Mouse (Mus musculus) left cerebral cortex, adult 8-10 months (tissue): ENCODE measurements around the gene Mrpl35. TPM values are rescaled to one million over a fixed set of nuclear protein-coding genes. Genes with fewer than 3 reads are reported as not detected.
"Not testable (repeated sequence)": the region's sequence is repeated elsewhere in the genome, so short reads cannot be mapped to it uniquely, and the experiment has no call there.

Source experiments
- DNase-seq, 2 experiments: peaks; one replicate each; pipeline ENCODE4 v3.0.0; 2022; ENCODE audit warnings: low spot score in 2 of 2
- total RNA-seq, 4 experiments: library from RNA; stranded (reverse); gene quantifications; 2 replicates each; pipeline ENCODE4 v1.2.4; 2022

Gene Mrpl35
- total RNA-seq = 10 to 100 TPM; 24.9 to 36.6 (median 29.2) TPM

DNA sequence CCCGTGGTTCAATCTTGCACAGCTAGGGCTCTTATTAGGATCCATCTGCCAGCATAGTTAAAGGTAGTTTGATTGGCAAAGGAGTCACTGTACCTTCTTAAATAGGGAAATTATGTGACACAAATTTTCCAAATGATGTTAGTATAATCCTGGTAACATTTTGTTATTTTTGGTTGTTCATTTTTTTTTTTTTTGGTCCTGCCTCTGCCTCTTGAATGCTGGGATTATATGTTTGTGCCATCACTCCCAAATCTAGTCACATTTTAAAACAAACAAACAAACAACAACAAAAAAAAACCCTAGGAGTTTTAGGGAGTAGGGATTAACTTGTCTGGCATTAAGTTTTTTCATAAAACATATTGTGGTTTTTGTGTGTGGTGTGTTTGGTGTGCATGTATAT, at the start of gene Mrpl35:
TSS of gene Mrpl35 (minus strand) at position 101 of the 400 bp plus-strand sequence.
- no peak for DNase-seq

DNA sequence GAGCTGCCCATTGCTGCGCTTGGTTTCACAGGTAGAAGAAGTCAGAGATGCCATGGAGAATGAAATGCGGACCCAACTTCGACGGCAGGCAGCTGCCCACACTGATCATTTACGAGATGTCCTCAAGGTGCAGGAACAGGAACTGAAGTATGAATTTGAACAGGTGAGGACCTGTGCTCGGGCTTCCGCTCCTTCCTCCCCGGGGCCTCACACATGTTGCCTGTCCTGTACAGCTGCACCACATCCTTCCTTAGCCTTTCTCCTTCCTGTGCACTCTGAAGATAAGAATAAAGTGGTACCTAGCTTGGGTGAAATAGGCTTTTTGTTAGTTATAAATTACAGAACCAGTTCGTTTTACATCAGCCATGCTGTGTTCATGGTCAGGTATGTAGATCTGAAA, 44.6 kb upstream of the Mrpl35 start:
- DNase-seq = no peak

DNA sequence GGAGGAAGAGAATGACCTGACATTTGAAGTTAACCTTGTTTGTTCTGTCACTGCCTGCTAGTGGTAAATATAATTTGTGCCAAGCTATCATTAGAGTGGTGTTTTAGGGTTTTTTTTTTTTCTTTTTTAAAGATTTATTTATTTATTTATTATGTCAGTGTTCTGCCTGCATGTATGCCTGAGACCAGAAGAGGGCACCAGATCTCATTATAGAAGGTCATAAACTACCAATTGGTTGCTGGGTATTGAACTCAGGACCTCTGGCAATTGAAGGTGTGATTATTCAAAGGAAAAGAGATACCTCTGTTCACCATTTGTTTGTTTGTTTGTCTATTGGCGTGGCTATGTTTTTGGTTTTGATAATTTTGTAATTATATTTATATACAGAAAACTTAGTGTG, 42.0 kb upstream of the Mrpl35 start:
- no peak for DNase-seq

DNA sequence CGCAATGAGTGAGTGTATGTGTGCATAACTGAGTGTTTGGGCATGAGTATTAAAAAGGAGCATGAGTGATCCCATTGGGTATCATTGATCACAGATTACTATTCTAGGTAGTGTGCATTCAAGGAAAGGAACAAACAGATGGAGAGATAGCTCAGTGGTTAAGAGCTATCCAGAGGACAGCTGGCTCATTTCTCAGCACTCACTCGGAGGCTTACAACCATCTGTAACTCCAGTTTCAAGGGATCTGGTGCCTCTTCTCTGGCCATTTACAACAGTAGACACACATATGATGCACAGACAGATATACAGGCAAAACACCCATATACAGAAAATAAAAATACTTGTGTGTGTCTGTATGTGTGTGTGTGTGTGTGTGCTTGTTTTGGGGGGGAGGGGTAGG, 41.0 kb upstream of the Mrpl35 start:
- no peak for DNase-seq

DNA sequence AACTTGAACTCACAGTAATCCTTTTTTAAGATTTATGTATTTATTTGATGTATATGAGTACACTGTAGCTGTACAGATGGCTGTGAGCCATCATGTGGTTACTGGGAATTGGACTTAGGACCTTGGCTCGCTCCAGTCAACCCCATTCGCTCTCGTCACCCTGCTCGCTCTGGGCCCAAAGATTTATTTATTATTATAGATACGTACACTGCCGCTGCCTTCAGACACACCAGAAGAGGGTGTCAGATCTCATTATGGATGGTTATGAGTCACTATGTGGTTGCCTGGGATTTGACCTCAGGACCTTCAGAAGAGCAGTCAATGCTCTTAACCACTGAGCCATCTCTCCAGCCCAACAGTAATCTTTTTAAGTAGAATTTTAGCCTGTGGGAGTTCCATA, 20.1 kb upstream of the Mrpl35 start:
- DNase-seq = not testable (repeated sequence)

DNA sequence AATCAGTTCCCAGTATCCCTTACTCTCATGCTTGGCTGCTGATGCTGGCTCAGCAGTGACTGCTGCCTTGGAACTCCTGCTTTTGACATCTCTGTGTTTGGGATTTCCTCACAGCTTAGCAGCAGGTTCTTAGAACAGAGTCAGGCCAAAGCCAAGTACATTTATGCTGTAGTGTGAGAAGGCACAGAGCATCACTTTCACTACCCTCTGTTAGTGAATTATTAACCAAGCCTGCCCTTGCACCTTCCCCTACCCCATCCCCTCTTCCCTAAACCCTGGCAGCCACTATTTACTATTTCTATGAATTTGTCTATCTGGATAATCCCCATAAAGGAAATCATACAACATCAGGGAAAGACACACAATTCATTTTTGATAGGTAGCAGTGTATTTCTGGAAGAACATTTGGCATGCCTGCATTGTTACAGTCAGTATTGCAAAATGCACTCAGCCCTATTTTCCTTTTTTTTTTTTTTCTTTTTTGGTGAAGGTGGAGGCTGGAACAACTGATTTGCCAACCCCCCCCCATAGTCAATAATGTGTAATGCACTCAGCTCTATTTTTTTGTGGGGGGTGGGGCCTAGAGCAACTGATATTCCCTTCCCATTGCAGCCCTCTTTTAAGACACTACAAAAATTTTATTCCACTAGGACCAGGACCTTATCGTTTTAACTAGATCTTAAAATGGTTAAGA, 14.0 kb upstream of the Mrpl35 start:
- DNase-seq = no peak

DNA sequence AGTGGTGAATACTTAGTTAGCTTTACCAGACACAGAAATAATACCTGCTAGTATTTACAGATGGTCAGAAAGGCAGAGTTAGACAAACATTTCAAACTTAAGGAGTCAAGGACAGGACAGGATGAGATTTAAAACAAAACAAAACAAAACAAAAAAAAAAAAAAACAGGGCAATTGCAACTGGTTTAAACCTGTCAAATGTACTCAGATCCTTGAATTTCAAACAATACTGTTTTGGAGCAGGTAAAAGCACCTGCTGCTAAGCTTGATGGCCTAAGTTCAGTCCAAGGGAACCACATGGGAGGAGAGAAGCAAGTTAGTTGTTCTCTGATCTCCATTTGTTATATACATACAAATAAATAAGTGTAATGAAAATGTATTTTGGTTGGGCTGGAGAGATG, 13.0 kb upstream of the Mrpl35 start:
- no peak for DNase-seq

DNA sequence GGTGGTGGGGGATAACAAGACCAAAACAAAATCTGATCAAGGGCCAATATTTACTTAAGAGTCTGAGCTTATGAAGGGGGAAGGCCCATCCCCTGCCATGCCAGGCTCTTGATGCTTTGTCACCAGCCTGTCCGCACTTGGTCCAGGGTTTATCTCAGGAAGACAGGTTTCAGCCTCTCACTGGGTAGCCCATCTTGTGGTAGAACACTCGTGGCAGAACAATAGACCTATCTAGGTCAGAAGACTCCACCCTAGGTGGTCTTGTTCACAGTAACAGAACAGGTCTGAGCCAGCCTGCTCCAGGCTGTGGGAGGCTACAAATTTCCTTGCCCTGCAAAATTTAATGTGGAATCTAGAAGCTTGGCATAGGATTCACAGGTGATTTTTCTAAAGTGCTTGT, 10.0 kb upstream of the Mrpl35 start:
- DNase-seq = no peak

DNA sequence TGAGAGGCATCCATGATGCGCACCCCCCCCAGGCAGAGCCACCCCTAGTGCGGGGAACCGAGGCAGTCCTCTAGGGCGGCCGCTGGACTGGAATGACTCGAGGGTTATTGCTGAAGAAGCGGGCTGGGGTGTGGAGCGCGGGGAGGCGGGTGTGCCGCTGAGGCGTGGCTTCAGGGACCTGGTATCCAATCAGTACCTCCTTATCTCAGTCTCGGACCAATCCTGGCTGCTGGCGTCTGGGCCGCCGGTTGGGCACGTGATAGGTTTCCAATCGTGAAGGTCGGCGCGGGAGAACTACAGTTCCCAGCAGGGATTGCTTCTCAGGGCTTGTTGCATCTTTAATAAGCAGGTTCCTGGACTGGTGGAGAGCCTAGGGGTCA, 4.8 kb upstream of the Mrpl35 start:
- peak; percentile 86 to 97 for DNase-seq

DNA sequence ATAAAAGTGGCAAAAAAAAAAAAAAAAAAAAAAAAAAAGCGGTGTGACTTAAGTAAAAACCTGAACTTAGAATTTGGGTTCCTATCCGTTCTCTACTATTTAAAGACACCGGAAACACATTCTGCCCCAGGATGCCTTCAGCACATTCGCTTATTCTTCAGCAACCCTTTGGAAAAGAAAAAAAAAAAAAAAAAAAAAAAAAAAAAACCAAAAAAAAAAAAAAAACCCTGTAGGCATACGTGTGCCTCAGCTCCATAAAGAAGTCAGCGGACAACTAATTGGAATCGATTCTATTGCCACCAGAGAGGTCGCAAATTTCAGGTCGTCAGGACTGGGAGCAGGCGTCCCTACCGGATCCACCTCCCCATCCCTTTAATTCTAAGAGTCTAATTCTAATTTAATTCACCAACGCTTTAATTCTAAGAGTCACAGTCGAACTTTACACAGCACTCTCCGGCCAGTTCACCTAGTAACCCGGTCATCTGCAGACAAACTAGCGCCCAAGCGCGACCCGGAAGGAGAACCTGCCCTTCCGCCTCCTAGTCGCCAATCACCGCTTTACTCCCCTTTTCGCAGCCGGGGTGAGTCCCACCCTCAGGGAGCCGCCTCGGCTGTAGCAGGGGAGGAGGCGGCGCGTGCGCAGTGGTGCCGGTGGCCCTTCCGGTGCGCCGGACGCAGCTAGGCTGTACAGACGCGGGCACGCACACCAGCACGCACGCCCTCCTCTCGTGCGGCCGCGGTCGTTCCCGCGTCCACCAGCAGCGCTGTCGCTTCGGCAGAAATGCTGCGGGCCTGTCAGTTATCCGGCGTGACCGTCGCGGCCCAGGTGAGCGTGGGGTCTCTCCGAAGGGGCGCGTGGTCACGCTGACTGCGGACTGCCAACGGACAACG, 4.2 kb upstream of the Mrpl35 start, which contains the start of gene Immt:
TSS of gene Immt (plus strand) at position 642 of the 891 bp plus-strand sequence.
- DNase-seq = peak; percentile 85 to 98

DNA sequence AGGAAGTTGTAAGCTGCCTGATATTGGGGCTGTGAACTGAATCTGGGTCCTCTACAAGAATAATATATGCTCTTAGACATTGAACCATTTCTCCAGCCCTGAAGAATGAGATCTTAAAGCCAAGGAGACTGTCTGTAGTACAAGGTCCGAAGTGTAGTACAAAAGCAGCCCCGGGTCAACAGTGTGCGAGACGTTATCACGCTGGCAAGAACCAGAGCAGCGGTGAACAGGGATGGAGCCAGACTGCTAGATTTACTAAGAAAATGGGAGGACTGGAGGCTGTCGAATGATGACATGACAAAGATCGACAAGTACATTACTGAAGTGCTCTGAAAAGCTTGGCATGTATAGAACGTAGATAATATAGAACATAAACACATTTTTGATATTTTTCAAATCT, 3.0 kb upstream of the Mrpl35 start:
- DNase-seq = no peak

DNA sequence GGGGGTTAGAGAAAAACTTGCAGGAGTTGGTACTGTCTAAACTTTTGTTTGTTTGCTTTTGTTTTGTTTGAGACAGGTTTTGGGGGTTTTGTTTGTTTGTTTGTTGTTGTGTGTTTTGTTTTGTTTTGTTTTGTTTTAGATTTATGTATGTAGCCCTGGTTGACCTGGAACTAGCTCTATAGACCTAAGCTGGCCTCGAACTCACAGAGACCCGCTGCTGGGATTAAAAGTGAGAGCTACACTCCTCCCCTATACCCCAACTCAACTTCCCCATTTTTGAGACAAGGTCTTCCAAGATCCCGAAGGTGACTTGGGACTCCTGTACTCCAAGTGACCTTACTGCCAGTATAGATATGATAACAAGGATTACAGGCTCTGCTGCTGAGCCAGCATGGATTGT, 2.8 kb downstream of the Mrpl35 start:
- DNase-seq = no peak

DNA sequence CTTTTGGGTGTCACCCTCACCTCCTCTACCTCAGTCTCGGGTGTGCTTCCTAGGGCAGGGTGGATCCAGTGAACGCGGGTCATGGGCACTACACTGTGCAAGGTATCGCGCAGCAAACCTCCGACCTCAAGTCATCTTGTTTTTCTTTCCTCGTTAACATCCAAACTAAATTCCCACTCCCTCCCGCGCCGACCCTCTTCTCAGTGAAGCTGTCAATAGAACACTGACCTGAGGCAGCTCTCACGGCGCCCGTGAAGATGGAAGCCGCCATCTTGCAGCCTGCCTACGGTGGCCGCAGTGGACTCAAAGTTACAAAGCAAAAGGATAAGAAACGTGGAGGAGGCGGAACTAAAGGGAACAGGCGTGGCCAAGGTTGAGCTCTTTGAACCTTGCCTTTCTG, 3.3 kb downstream of the Mrpl35 start:
- peak; percentile 86 to 92 for DNase-seq

DNA sequence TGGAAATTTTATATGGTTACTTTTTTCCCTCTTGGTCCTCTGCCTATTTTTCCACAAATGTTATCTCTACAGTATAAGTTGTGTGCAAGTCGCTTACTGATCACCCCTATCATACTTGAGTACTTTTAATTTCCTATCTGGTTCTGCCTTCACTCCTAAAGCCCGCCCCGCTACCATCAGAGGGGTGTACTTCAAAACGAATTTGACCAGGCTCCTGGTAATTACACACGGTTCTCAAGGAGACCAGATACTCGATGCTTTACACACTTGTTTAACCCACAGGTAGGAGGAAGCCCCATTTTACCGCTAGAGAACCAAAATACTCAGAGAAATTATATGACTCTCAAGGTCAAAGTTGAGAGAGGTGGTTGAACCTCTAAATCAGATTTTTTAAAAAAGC, 3.7 kb downstream of the Mrpl35 start:
- DNase-seq = no peak

DNA sequence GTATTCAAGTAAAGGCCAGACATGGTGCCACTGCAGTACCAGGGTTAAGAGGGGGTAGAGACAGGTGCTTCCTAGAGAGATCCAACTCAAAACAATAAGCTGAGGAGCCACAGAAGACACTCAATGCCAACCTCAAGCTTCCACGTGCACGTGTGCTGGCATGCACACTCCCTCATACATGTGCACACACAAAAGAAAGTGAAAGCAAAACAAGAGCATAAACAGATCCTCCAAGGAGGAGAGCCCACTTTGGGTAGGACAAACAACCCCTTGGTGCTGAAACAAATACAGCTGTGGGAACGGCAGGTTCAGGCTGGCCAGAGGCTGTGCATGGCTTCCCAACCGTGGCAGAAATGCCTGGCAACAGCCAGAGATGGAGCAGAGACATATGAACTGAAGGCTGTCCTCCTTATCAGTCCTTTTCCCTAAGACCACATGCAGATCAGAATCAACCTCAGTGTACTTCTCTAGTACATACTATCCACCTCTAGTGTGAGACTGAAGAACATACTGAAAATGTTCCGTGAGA, 6.9 kb downstream of the Mrpl35 start:
- DNase-seq = no peak

DNA sequence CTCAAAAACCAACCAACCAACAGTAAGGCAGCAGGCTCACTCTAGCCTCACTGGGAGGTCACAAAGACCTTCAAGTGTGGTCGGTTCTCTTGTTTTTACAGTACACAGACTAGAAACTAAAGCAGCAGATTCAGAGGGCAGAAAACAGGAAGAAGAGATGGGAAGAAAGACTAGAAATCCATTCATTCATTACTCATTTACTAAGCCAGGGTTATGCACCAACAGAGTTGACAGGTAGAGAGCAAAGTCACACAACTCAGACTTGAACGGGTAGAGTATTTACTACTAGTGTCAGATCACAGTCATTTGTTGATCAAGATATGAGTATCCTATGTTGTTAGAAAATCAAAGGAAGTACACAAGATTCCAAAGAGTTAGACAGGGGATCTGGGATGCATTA, 13.9 kb downstream of the Mrpl35 start:
- DNase-seq = no peak

DNA sequence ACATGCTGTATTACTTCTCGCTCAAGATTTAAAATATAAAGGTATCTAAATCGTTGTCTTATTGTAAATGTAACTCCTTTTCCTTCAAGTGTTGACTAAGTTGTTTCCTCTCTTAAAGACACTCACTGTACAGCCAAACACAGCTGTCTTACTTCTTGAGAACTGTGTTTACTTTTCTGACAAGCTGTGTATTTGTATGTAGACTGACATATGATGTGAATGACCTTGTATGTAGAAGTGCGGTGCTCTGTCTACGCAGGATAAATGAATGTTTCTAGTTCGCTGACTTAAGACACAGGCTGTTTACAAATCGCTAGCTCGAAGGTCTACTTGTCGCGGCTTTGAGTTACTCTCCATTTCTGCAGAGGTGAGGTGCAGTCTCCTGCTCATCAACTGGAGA, 16.9 kb downstream of the Mrpl35 start:
- DNase-seq = no peak

DNA sequence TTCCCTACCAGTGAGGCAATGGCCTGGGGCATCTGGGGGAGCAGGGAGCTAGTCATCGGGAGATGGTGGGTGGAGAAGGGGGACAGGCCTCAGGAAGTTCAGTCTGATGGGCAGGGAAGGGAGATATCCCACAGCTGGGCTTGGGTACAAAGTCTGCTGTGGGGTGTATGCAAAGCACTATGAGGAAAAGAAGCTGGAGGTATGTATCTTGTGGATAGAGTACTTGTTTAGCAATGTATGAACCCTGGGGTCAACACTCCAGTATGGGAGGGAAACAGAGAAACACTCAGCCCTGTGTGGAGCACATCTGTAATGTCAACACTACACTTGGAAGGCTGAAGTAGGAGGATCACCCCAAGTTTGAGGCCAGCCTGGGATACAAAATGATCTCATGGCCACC, 20.1 kb downstream of the Mrpl35 start:
- DNase-seq = no peak

DNA sequence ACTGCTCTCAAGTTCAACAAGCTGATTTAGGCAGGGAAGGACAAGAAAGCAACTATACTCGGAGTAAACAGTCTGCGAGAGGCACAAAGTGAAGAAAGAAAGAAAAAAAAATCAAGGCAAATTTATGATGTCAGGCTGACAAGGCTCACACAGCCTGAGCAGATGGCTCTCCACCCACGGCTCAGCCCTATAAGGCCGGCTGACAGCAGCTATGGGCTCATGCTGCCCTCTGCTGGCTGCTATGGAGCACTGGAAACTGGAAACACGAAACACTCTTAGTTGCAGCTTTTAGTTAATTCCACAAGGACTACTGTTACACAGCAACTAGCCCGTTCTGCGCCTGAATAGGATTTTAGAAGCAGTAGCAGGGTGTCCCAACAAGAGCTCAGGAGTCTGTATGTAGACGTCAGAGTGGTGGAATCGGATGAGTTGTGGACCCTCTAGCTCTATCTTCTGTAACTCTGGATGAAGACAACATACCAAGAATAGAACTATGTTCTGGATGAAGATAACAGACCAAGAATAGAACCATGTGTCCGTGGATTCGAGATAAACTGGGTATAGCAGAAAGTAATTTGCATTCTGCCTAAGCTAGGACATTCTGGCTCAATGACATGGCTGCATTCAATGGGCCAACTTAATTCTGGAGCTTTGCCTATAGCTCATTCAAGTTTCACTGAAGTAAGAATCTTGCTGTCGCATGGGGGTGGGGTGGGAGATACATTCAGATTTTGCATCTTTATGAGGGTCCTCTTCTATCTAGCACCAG, 22.5 kb downstream of the Mrpl35 start:
- DNase-seq = peak in 1 of 2 experiments; percentile 78

DNA sequence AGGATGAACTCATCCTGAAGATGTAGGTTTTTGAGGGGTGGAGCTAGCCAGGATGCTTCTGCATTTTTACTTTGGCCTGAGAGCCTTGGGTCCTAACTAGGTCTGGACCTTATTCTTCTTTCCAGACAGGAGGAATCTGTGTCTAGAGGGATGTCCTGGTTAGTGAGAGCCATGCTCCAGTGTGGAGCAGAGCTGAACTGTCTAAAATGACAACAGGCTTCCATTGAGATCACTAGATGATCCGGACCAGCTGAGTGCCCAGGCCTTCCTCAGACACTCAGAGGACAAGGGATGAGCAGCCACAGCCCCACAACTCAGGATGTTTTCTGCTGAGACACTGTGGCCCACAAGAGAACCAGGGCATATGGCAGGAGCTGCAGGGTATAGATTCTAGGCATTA, 23.2 kb downstream of the Mrpl35 start:
- DNase-seq = no peak

DNA sequence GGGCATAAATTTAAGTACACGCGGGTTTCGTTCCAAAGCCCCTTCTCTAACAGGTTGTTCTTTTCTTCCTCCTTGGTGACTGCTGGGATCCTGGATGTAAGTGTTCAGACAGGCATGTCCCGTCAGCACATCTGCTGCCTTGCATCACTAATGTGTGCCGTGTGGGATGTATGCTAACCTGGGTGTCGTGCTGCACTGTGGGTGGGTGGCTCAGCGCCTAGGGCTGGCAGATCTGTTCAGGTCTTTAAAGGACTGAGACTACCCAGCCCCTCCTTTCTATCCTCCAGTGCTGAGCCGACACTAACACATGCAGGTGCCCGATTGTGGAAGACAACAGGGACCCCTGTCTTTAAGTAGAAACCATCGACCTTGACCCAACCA, 25.1 kb downstream of the Mrpl35 start:
- peak; percentile 39 to 81 for DNase-seq
